Mouse (Mus musculus) CH12.LX (cell line): ENCODE measurements around the gene Eml2. TPM values are rescaled to one million over a fixed set of nuclear protein-coding genes. Genes with fewer than 3 reads are reported as not detected.

ENCODE experiments used
- DNase-seq: peaks from one replicate; pipeline ENCODE4 v3.0.0-alpha.2; 2013; ENCODE audit errors: extremely low read depth
- H3K27ac ChIP-seq: 2 replicates; pipeline ENCODE4 v1.5.1; 2012; ENCODE audit warnings: low read depth, mild to moderate bottlenecking, control low read depth, moderate library complexity; ENCODE audit not compliant: insufficient read depth
- H3K27me3 ChIP-seq: replicated peaks from 2 replicates; pipeline ENCODE3; 2012; ENCODE audit warnings: inconsistent platforms
- H3K36me3 ChIP-seq, 2 experiments: replicated peaks in 1 of 2; 2 replicates each; pipeline versions ENCODE3 to v1.6.1; 2012; ENCODE audit warnings: inconsistent platforms in 1 of 2, low read length in 1 of 2, mild to moderate bottlenecking in 1 of 2, mixed read lengths in 1 of 2, moderate library complexity in 1 of 2; ENCODE audit not compliant: control insufficient read depth in 1 of 2, insufficient read depth in 1 of 2
- H3K4me1 ChIP-seq, 2 experiments: 2 replicates each; pipeline ENCODE4 v1.6.1; 2012; ENCODE audit warnings: inconsistent platforms in 1 of 2, moderate library complexity in 1 of 2; ENCODE audit not compliant: insufficient read depth in 2 of 2, control insufficient read depth in 1 of 2
- H3K4me2 ChIP-seq: 2 replicates; pipeline ENCODE4 v1.6.1; 2012; ENCODE audit warnings: low read depth, mild to moderate bottlenecking, control low read depth; ENCODE audit not compliant: poor library complexity, insufficient read depth, severe bottlenecking
- H3K4me3 ChIP-seq, 3 experiments: fragments of 150-350 bp in 1 of 3; sonication (generic) in 1 of 3; replicated peaks in 1 of 3; 2 replicates each; pipeline versions ENCODE3 to v1.5.1; 2011 to 2012; ENCODE audit warnings: low read depth in 2 of 3, low read length in 2 of 3, mild to moderate bottlenecking in 2 of 3, moderate library complexity in 2 of 3, control low read depth in 1 of 3, improper control_type of control experiment in 1 of 3, inconsistent platforms in 1 of 3, mixed read lengths in 1 of 3; ENCODE audit not compliant: poor library complexity in 1 of 3
- H3K79me2 ChIP-seq: replicated peaks from 2 replicates; pipeline ENCODE4 v1.6.1; 2012; ENCODE audit warnings: mild to moderate bottlenecking, moderate library complexity; ENCODE audit not compliant: control insufficient read depth, poor library complexity, insufficient read depth, severe bottlenecking; ENCODE audit errors: extremely low read depth
- H3K9ac ChIP-seq: 2 replicates; pipeline ENCODE4 v1.6.1; 2012; ENCODE audit warnings: low read depth, mild to moderate bottlenecking, control low read depth, moderate library complexity; ENCODE audit not compliant: insufficient read depth
- H3K9me3 ChIP-seq: replicated peaks from 2 replicates; pipeline ENCODE3; 2012; ENCODE audit warnings: low read length, inconsistent platforms, mixed read lengths
- CHD1 ChIP-seq: IDR thresholded peaks from 2 replicates; pipeline ENCODE4 v1.6.1; 2012; ENCODE audit warnings: low read depth, low read length, improper control_type of control experiment, inconsistent platforms
- CHD2 ChIP-seq: IDR thresholded peaks from 2 replicates; pipeline ENCODE4 v1.6.1; 2011; ENCODE audit warnings: low read length, improper control_type of control experiment
- ELF1 ChIP-seq: IDR thresholded peaks from 2 replicates; pipeline ENCODE4 v1.6.1; 2014; ENCODE audit warnings: low read depth, mild to moderate bottlenecking, inconsistent platforms, low read length, improper control_type of control experiment
- EP300 ChIP-seq: IDR thresholded peaks from 2 replicates; pipeline ENCODE4 v1.6.1; 2011; ENCODE audit warnings: low read length, improper control_type of control experiment
- ETS1 ChIP-seq: conservative IDR thresholded peaks from 2 replicates; pipeline ENCODE4 v1.6.1; 2012; ENCODE audit warnings: low read depth, mild to moderate bottlenecking, inconsistent platforms, low read length, improper control_type of control experiment, moderate library complexity
- IRF4 ChIP-seq: IDR thresholded peaks from 2 replicates; pipeline ENCODE4 v1.6.1; 2014; ENCODE audit warnings: low read depth, mild to moderate bottlenecking, inconsistent platforms, low read length, improper control_type of control experiment
- JUN ChIP-seq: IDR thresholded peaks from 2 replicates; pipeline ENCODE4 v1.6.1; 2011; ENCODE audit warnings: low read depth, mild to moderate bottlenecking, low read length, improper control_type of control experiment, moderate library complexity; ENCODE audit not compliant: insufficient read depth
- KAT2A ChIP-seq: IDR thresholded peaks from 2 replicates; pipeline ENCODE4 v1.6.1; 2012; ENCODE audit warnings: low read length, improper control_type of control experiment, inconsistent platforms; ENCODE audit not compliant: insufficient replicate concordance
- MAFK ChIP-seq: IDR thresholded peaks from 2 replicates; pipeline ENCODE4 v1.6.1; 2011; ENCODE audit warnings: low read length, improper control_type of control experiment; ENCODE audit not compliant: insufficient replicate concordance
- MAZ ChIP-seq: IDR thresholded peaks from 2 replicates; pipeline ENCODE4 v1.6.1; 2012; ENCODE audit warnings: low read depth, mild to moderate bottlenecking, inconsistent platforms, low read length, improper control_type of control experiment, moderate library complexity
- MYC ChIP-seq: IDR thresholded peaks from 2 replicates; pipeline ENCODE4 v1.6.1; 2011; ENCODE audit warnings: low read depth, mild to moderate bottlenecking, improper control_type of control experiment, low read length
- POLR2A ChIP-seq: IDR thresholded peaks from 2 replicates; pipeline ENCODE4 v1.6.1; 2011; ENCODE audit warnings: low read depth, mild to moderate bottlenecking, improper control_type of control experiment, low read length
- POLR2AphosphoS2 ChIP-seq: IDR thresholded peaks from 2 replicates; pipeline ENCODE4 v1.6.1; 2011; ENCODE audit warnings: low read depth, low read length, improper control_type of control experiment
- SMC3 ChIP-seq: IDR thresholded peaks from 2 replicates; pipeline ENCODE4 v1.6.1; 2011; ENCODE audit warnings: low read depth, low read length, improper control_type of control experiment
- TBP ChIP-seq: conservative IDR thresholded peaks from 2 replicates; pipeline ENCODE4 v1.6.1; 2011; ENCODE audit warnings: low read depth, low read length, improper control_type of control experiment
- USF1 ChIP-seq: IDR thresholded peaks from 2 replicates; pipeline ENCODE4 v1.6.1; 2014; ENCODE audit warnings: low read depth, mild to moderate bottlenecking, inconsistent platforms, low read length, improper control_type of control experiment
- USF2 ChIP-seq: conservative IDR thresholded peaks from 2 replicates; pipeline ENCODE4 v1.6.1; 2011; ENCODE audit warnings: low read depth, low read length, improper control_type of control experiment
- dilution Hi-C: fragments of 300-500 bp; cut with MboI; formaldehyde crosslinking; loops from 2 replicates; pipeline ENCODE4 v1.14.3; 2020; ENCODE audit warnings: low sequenced_read_pairs; ENCODE audit not compliant: extremely low pct_unique_long_range_greater_than_20kb, extremely low pct_ligation_motif_present
- in situ Hi-C: fragments of 300-500 bp; cut with MboI; formaldehyde crosslinking; loops from 3 replicates; pipeline ENCODE4 v1.14.3; 2019; ENCODE audit warnings: low sequenced_read_pairs, low pct_ligation_motif_present, low pct_unique_long_range_greater_than_20kb, mixed read lengths
- polyA plus RNA-seq: library from polyadenylated mRNA; unstranded; fragments of >175 nt; gene quantifications from 2 replicates; pipeline ENCODE4 v1.2.1, GENCODE M21; 2012; ENCODE audit warnings: low read depth; ENCODE audit not compliant: insufficient read length
- total RNA-seq, 2 experiments: library from RNA; depleted of rRNA; stranded (reverse); fragments of 300-350 nt in 1 of 2; fragments of >200 nt in 1 of 2; gene quantifications; 2 replicates each; pipeline ENCODE4 v1.2.3; 2012 to 2014

Gene Eml2
- total and polyA plus RNA-seq, 3 experiments, result 12.3 to 52.4 (median 29.1) TPM

- Histone ChIP-seq H3K4me1 (peaks cover 2 to 24% of the 10 kb centered on the region in 2 experiments; a peak in 3 of 4 replicates), H3K4me3 (no peak overlapping the region), H3K27ac (no peak overlapping the region), H3K36me3 (peaks cover 46 to 79% of the 10 kb centered on the region in 2 experiments), H3K79me2 (no peaks in the 10 kb centered on the region), H3K4me2 (no peak overlapping the region), H3K27me3 (no peaks in the 10 kb centered on the region), H3K9ac (no peak overlapping the region), H3K9me3 (no peaks in the 10 kb centered on the region)
- dilution Hi-C loops, result no loop called here
- in situ Hi-C loops, result no loop called here
- TF ChIP-seq JUN, result no peak
- TF ChIP-seq EP300, result no peak
- no peak for TF ChIP-seq MAZ
- no peak for TF ChIP-seq POLR2A
- TF ChIP-seq CHD1, result no peak
- no peak for TF ChIP-seq USF1
- no peak for TF ChIP-seq IRF4
- no peak for TF ChIP-seq MYC
- no peak for TF ChIP-seq TBP
- TF ChIP-seq POLR2AphosphoS2, result no peak
- no peak for TF ChIP-seq MAFK
- TF ChIP-seq CHD2, result no peak
- TF ChIP-seq KAT2A, result no peak
- no peak for TF ChIP-seq USF2
- TF ChIP-seq ELF1, result no peak
- no peak for TF ChIP-seq ETS1
- no peak for TF ChIP-seq SMC3
- DNase-seq, result no peak
These were observed 79.2 kb downstream of the Eml2 start for GRCm38 (mm10) chr7:19255395-19255794.

Other genes with a start within 250 kb of the Eml2 start
Only the 20 nearest of the 26 such genes appear.
- gene Irf2bp1, start 172.4 kb upstream of the Eml2 start, total RNA-seq (2012; rRNA removed), result 11.8 and 12.8 TPM in 2 replicates
- gene Irf2bp1, start 172.4 kb upstream of the Eml2 start, total RNA-seq (2014; rRNA removed), result 3.7 and 4.9 TPM in 2 replicates
- gene Irf2bp1, start 172.4 kb upstream of the Eml2 start, polyA plus RNA-seq, result 6.6 and 7.1 TPM in 2 replicates
- 0.08 TPM in 1 of 2 replicates, not detected in the other for gene Foxa3, start 152.9 kb upstream of the Eml2 start, total RNA-seq (2012; rRNA removed)
- gene Foxa3, start 152.9 kb upstream of the Eml2 start, total RNA-seq (2014; rRNA removed), result not detected in 2 replicates
- not detected in 2 replicates for gene Foxa3, start 152.9 kb upstream of the Eml2 start, polyA plus RNA-seq
- 129 and 141 TPM in 2 replicates for gene Sympk, start 152.0 kb upstream of the Eml2 start, total RNA-seq (2012; rRNA removed)
- gene Sympk, start 152.0 kb upstream of the Eml2 start, total RNA-seq (2014; rRNA removed), result 42.0 and 43.7 TPM in 2 replicates
- 97.4 and 111 TPM in 2 replicates for gene Sympk, start 152.0 kb upstream of the Eml2 start, polyA plus RNA-seq
- 0.17 and 0.25 TPM in 2 replicates for gene Rsph6a, start 121.7 kb upstream of the Eml2 start, total RNA-seq (2012; rRNA removed)
- gene Rsph6a, start 121.7 kb upstream of the Eml2 start, total RNA-seq (2014; rRNA removed), result not detected in 2 replicates
- gene Rsph6a, start 121.7 kb upstream of the Eml2 start, polyA plus RNA-seq, result not detected in 2 replicates
- gene Dmwd, start 100.2 kb upstream of the Eml2 start, total RNA-seq (2012; rRNA removed), result not detected in 2 replicates
- gene Dmwd, start 100.2 kb upstream of the Eml2 start, total RNA-seq (2014; rRNA removed), result not detected in 2 replicates
- gene Dmwd, start 100.2 kb upstream of the Eml2 start, polyA plus RNA-seq, result not detected in 2 replicates
- gene Dmpk, start 92.6 kb upstream of the Eml2 start, total RNA-seq (2012; rRNA removed), result 0.17 and 0.30 TPM in 2 replicates
- gene Dmpk, start 92.6 kb upstream of the Eml2 start, total RNA-seq (2014; rRNA removed), result 0.36 TPM in 1 of 2 replicates, not detected in the other
- gene Dmpk, start 92.6 kb upstream of the Eml2 start, polyA plus RNA-seq, result 0.27 and 0.56 TPM in 2 replicates
- gene Six5, start 81.8 kb upstream of the Eml2 start, total RNA-seq (2012; rRNA removed), result 1.3 and 1.8 TPM in 2 replicates
- gene Six5, start 81.8 kb upstream of the Eml2 start, total RNA-seq (2014; rRNA removed), result 0.16 TPM in 2 replicates
- gene Six5, start 81.8 kb upstream of the Eml2 start, polyA plus RNA-seq, result 0.25 and 0.33 TPM in 2 replicates
- gene Gm4969, start 58.1 kb upstream of the Eml2 start, total RNA-seq (2012; rRNA removed), result 0.08 TPM in 1 of 2 replicates, not detected in the other
- gene Gm4969, start 58.1 kb upstream of the Eml2 start, total RNA-seq (2014; rRNA removed), result not detected in 2 replicates
- gene Gm4969, start 58.1 kb upstream of the Eml2 start, polyA plus RNA-seq, result not detected in 2 replicates
- 11.6 and 12.5 TPM in 2 replicates for gene Fbxo46, start 56.6 kb upstream of the Eml2 start, total RNA-seq (2012; rRNA removed)
- 3.5 and 4.0 TPM in 2 replicates for gene Fbxo46, start 56.6 kb upstream of the Eml2 start, total RNA-seq (2014; rRNA removed)
- gene Fbxo46, start 56.6 kb upstream of the Eml2 start, polyA plus RNA-seq, result 4.8 and 6.1 TPM in 2 replicates
- 9.3 and 9.8 TPM in 2 replicates for gene Qpctl, start 27.1 kb upstream of the Eml2 start, total RNA-seq (2012; rRNA removed)
- 5.1 and 5.2 TPM in 2 replicates for gene Qpctl, start 27.1 kb upstream of the Eml2 start, total RNA-seq (2014; rRNA removed)
- 9.2 and 9.6 TPM in 2 replicates for gene Qpctl, start 27.1 kb upstream of the Eml2 start, polyA plus RNA-seq
- 348 and 408 TPM in 2 replicates for gene Snrpd2, start 26.7 kb upstream of the Eml2 start, total RNA-seq (2012; rRNA removed)
- 178 and 213 TPM in 2 replicates for gene Snrpd2, start 26.7 kb upstream of the Eml2 start, total RNA-seq (2014; rRNA removed)
- 177 and 193 TPM in 2 replicates for gene Snrpd2, start 26.7 kb upstream of the Eml2 start, polyA plus RNA-seq
- gene Gipr, start 10.3 kb upstream of the Eml2 start, total RNA-seq (2012; rRNA removed), result 0.04 TPM in 1 of 2 replicates, not detected in the other
- not detected in 2 replicates for gene Gipr, start 10.3 kb upstream of the Eml2 start, total RNA-seq (2014; rRNA removed)
- gene Gipr, start 10.3 kb upstream of the Eml2 start, polyA plus RNA-seq, result 0.11 and 0.12 TPM in 2 replicates
- 0.04 and 0.08 TPM in 2 replicates for gene Gpr4, start 36.1 kb downstream of the Eml2 start, total RNA-seq (2012; rRNA removed)
- gene Gpr4, start 36.1 kb downstream of the Eml2 start, total RNA-seq (2014; rRNA removed), result not detected in 2 replicates
- gene Gpr4, start 36.1 kb downstream of the Eml2 start, polyA plus RNA-seq, result 0.14 and 0.31 TPM in 2 replicates
- gene Opa3, start 51.9 kb downstream of the Eml2 start, total RNA-seq (2012; rRNA removed), result 11.9 and 15.7 TPM in 2 replicates
- gene Opa3, start 51.9 kb downstream of the Eml2 start, total RNA-seq (2014; rRNA removed), result 8.6 and 9.4 TPM in 2 replicates
- gene Opa3, start 51.9 kb downstream of the Eml2 start, polyA plus RNA-seq, result 20.0 and 21.2 TPM in 2 replicates
- 109 and 114 TPM in 2 replicates for gene Vasp, start 95.4 kb downstream of the Eml2 start, total RNA-seq (2012; rRNA removed)
- gene Vasp, start 95.4 kb downstream of the Eml2 start, total RNA-seq (2014; rRNA removed), result 122 and 125 TPM in 2 replicates
- 191 and 240 TPM in 2 replicates for gene Vasp, start 95.4 kb downstream of the Eml2 start, polyA plus RNA-seq
- not detected in 2 replicates for gene Ppm1n, start 103.6 kb downstream of the Eml2 start, total RNA-seq (2012; rRNA removed)
- not detected in 2 replicates for gene Ppm1n, start 103.6 kb downstream of the Eml2 start, total RNA-seq (2014; rRNA removed)
- not detected in 2 replicates for gene Ppm1n, start 103.6 kb downstream of the Eml2 start, polyA plus RNA-seq
- 0.72 and 1.0 TPM in 2 replicates for gene Rtn2, start 106.2 kb downstream of the Eml2 start, total RNA-seq (2012; rRNA removed)
- gene Rtn2, start 106.2 kb downstream of the Eml2 start, total RNA-seq (2014; rRNA removed), result 0.43 and 0.56 TPM in 2 replicates
- gene Rtn2, start 106.2 kb downstream of the Eml2 start, polyA plus RNA-seq, result 0.76 and 0.80 TPM in 2 replicates
- gene Fosb, start 133.6 kb downstream of the Eml2 start, total RNA-seq (2012; rRNA removed), result 0.08 and 0.13 TPM in 2 replicates
- gene Fosb, start 133.6 kb downstream of the Eml2 start, total RNA-seq (2014; rRNA removed), result not detected in 2 replicates
- gene Fosb, start 133.6 kb downstream of the Eml2 start, polyA plus RNA-seq, result 0.27 and 0.56 TPM in 2 replicates
- gene Ercc1, start 168.4 kb downstream of the Eml2 start, total RNA-seq (2012; rRNA removed), result 27.7 and 31.1 TPM in 2 replicates
- gene Ercc1, start 168.4 kb downstream of the Eml2 start, total RNA-seq (2014; rRNA removed), result 25.3 and 26.9 TPM in 2 replicates
- 28.2 and 29.8 TPM in 2 replicates for gene Ercc1, start 168.4 kb downstream of the Eml2 start, polyA plus RNA-seq
- 22.6 and 33.2 TPM in 2 replicates for gene Cd3eap, start 183.1 kb downstream of the Eml2 start, total RNA-seq (2012; rRNA removed)
- gene Cd3eap, start 183.1 kb downstream of the Eml2 start, total RNA-seq (2014; rRNA removed), result 14.4 and 15.9 TPM in 2 replicates
- 36.8 and 36.9 TPM in 2 replicates for gene Cd3eap, start 183.1 kb downstream of the Eml2 start, polyA plus RNA-seq